Mouse (Mus musculus): ENCODE results near the gene Camk2g.

Camk2g gene

DNA sequence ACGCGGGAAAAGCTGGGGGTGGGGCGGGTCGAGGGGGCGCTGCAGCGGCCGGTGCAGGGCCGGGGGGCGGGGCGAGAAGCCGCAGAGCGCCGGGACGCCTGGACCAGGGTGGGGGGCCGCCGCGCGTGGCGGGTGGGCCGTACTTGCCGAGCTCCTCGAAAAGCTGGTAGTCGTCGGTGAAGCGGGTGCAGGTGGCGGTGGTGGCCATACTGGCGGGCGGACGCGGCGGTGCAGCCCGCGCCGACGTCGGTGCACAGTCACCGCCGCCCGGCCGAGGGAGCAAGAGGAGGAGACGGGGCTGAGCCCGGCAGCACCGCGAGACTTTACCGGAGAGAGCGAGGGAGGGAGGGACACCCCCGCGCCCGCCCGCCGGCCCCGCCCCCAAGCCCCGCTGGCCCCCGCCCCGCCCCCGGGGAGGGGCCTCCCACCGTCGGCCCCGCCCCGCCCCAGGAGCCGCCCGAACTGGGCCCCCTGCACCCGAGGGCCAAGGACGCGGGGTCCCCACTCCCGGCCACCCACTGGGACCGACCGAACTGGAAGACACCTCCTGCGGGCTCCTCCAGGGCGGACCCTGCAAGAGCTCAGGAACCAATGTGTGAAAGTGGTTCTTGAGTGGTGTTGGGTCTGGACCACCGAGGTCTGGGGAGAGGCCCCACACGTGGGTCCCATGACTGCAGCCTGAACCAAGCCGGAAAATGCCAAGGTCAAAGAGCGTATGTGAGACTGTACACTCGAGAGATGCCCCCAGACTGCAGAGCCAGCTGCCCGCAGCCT is at the start of gene Camk2g:
Gene Camk2g (minus strand): TSS at position 331 of the 774 bp plus-strand sequence.
- peak; percentile 88 for DNase-seq (ENCODE audit: low read depth)

DNA sequence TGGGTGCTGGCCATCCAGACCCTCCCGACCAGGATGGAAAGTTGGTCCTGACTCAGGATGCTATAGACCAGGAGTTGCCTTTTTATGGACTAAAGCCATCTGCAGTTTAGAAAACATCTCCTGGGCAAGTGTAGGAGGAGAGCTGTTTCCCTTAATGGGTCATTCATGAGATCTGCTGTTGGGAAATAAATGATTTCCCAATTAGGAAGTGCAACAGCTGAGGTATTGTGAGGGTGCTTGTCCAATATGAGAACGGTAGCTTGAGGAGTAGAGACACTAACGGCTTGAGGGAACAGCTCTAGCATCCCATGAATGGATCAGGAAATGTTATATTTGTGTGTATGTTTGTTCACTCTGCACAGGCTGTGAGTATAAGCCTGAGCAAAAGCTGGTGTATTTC is 48.7 kb upstream of the Camk2g start:
- DNase-seq (ENCODE audit: low read depth), result no peak

DNA sequence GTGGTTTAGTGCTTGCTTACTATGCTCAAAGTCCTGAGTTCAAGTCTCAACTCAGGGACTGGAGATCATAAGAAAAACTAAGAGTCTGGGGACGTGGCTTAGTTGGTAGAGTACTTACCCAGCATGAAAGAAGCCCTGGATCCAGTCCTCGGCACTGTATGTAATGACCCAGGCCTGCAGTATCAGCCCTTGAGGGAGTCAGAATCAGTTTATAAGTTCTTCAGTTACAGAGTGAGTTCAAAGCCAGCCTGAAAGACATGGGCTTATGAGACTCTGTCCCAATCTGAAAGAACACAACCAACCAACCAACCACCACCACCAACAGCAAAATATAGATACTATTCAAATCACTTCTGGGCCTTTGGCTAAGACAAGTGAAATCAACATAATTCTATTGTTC is 47.6 kb upstream of the Camk2g start:
- no peak for DNase-seq (ENCODE audit: low read depth)

DNA sequence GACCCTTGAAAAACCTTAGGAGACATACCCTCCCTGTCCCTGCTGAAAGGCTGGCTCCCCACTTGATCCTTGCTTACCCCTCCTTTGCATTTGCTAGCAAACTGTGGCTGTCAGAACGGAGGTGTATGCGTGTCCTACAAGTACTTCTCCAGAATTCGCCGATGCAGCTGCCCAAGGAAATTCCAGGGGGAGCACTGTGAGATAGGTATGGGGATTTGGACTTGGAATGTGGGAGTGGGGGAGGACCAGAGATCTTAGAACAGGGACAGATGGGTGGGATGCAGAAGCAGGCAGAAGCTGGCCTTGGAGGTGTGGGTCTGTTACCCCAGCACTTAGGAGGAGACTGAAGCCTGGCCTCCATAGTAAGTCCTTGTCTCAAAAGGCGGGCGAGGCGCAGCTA is 43.8 kb upstream of the Camk2g start:
- DNase-seq (ENCODE audit: low read depth), result no peak

DNA sequence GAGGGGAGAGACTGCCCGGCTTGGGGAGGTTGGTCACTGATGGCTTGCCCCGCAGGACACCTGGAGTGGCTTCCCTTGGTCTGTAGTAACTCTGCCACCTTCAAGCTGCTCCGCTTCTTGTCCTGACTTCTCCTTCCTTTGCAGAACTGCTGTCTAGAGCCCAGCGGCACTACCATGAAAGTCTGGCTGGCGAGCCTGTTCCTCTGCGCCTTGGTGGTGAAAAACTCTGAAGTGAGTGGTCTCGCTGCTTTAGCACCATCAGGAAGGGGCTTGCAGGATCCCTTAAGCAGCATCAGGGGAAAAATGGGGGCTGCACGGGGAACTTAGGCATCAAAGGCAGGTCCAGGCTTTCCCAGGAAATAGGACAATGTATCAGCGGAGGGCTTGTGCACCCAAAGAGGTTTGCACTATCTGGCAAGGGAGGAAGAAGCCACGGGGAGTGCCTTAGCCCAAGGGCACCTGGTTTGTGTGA is 43.1 kb upstream of the Camk2g start:
- DNase-seq (ENCODE audit: low read depth), result no peak

DNA sequence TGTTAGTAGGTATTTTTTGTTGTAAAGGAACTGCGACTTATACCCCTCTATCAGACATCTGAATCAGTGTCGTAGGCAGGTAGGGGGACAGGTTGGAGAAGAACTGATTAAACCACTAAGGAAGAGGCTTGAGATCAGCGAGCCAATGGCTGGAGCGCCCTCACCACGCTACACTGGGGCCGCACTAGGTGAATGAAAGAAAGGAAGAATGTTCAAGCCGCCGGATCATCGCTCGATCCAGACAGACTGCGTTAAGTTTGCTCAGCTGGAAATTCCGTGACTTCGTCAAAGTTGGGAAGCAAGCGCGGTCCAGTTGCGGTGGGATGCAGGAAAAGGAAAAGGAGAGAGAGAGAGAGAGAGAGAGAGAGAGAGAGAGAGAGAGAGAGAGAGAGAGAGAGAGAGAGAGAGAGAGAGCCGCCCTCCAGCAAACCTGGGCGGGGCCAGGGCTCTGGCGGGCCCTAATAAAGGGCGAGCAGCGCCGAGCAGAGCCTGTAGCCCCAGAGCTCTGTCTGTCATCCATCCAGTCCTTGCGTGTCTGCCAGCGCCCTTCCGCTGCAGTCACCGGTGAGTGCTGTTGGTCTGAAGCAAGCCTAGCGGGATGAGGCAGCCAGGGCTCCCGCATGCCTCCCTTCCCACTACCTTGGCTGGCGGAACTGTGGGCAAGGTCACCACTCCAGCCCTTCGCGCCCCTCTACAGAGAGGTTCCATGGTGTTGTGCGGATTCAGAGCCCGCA is 42.5 kb upstream of the Camk2g start, which contains the start of gene Plau:
Gene Plau (plus strand): TSS at position 490 of the 734 bp plus-strand sequence.
- peak; percentile 56 for DNase-seq (ENCODE audit: low read depth)

DNA sequence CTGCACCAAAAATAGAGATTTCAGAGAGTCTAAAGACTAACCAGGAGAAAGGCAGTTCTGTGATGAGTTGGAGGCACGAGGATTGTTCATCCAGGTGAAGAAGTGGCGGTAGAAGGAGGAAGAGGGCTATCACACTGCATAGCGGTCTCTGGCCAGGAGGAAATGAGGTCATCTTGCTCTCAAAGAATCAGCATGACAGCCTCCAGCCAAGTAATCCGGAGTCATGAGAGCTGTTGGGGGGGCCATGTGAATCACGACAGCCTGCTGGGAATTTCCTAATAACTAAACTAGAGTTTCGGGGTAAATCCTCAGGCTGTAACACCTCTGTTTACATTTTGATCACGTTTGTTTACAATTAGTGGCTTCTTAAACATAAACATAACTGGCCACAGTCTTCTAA is 40.2 kb upstream of the Camk2g start:
- no peak for DNase-seq (ENCODE audit: low read depth)

DNA sequence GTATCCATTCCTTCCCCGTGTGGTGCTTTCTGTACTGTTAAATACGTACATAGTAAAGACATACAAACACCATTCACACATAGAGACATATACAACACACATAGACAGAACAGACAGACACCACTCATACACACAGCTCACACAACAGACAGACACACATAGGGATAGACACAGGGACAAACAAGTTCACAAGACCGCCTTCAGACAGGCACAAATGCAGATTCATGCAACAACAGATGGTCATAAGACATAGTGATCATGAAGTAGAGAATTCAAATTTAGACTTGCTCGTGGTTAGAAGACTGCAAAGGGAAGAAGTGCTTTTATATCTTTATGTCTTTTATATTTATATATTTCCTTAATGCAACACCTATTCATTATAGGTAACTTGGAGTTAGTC is 39.6 kb upstream of the Camk2g start:
- no peak for DNase-seq (ENCODE audit: low read depth)

DNA sequence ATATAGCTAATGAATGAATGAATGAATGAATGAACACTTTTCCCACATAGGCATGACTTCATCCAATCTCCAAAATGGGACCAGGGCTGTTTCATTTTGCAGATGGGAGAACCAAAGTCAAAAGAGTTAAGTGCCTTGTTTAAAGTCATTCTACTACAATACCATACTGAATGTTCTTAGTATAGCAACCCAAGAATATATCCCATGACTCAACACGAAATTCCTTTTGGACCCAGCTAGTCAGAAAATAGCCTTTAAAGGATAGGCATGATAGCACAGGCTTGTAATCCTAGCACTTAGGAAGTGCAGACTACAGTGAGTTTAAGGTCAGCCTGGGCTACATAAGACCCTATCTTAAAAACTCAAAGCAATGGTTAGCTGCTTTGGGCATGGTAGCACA is 38.0 kb upstream of the Camk2g start:
- no peak for DNase-seq (ENCODE audit: low read depth)

DNA sequence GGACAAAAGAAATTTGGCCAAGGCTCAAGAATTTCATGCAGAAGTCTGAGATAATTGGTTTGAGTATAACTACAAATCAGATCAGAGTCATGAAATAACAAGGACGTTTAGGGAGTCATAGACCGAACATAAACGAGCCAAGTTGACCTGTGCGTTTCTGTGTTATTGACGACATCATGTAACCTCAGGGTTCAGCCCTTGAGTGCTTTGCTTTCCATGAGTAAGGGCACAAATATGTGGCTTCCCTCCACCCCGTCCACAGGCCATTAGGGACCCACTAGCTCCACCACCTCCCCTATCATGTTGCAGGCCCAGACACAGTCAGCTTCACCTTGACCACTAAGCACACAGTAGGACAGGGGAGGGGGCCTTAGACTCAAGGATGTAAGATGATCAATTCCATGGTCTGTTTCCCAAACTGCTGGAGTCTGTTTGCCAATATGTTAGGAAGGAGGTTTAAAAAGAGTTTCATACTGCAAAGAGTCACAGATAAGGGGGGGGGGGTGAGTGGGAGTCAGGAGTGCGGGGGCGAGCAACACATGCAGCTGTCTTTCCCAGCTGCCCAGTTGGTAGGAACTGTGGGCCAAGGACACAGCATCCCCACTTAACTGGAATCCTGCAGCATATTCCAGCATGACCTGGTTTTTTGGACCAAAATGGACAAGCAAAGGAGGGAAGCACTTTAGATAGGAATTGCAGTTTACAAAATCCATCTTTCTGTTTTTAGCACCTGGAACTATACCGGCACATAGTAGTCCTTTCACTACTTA is 37.4 kb upstream of the Camk2g start:
- DNase-seq (ENCODE audit: low read depth), result no peak

DNA sequence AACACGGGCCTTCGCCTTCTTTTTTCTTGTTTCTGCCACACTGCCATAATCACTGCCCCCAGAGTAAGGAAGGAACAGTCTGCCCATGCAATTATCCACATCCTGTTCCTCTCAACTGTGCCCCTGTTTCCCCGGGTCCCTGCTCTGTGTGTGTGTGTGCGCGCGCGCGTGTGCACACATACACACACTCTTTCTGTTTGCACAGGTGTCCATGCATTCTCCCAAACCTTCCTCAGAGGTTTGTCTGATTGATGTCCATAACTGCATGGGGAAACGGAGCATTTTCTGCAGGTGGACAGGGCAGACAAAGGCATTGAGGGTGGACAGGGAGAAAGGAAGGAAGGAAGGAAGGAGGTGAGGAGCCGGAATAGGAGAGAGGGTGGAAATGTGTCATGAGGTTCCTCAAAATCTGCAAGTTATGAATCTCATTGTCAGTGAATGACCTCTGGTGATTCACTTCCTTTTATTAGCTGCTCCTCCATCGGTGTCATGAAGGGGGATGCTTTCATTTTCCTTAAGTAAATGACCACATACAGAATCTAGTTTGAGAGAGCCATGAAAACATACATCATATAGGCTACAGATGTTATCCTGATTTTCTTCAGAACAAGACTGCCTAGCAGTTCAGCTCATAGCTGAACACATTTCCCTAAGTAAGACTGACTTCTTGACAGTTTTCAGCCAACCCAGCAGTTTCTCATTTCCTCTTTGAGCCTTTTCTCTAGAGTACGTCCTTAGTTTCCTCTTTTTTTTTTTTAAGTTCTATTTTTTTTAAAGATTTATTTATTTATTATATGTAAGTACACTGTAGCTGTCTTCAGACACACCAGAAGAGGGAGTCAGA is 35.9 kb upstream of the Camk2g start:
- no peak for DNase-seq (ENCODE audit: low read depth)

DNA sequence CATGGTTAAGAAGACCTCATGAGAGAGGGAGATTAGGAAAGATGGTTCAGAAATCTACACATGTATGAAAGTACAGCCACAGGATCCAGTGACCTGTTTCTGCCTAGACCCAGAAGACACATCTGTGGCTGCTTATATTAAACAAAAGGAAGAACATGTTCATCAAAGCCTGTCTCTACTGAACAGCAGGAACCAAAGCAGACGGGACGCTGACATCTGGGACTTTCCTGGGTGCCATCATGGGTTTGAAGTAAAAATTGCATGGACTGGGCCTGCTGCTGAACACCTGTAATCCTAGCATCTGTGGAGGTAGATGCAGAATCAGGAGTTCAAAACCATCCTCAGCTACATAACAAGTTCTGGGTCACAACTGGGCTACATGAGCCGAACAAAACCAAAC is 34.6 kb upstream of the Camk2g start:
- peak; percentile 43 for DNase-seq (ENCODE audit: low read depth)

DNA sequence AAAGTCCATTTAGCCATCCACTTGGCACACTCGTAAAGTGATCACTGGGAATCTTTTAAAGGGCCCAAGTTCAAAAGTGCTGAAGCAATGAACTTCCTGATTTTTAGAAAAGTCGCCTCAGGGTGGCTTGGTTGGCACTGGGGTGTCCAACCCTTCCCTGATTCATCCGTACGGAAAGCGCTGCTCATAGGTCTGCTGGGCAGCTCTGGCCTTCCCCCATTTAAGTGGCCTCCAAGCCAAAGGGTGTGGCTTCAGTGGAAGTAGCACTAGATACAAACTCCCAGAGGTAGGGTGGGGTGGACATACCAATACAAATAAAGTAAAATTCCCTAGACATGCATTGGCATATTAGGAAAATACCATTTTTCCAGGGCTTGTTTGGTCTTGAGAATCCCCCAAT is 33.6 kb upstream of the Camk2g start:
- no peak for DNase-seq (ENCODE audit: low read depth)

DNA sequence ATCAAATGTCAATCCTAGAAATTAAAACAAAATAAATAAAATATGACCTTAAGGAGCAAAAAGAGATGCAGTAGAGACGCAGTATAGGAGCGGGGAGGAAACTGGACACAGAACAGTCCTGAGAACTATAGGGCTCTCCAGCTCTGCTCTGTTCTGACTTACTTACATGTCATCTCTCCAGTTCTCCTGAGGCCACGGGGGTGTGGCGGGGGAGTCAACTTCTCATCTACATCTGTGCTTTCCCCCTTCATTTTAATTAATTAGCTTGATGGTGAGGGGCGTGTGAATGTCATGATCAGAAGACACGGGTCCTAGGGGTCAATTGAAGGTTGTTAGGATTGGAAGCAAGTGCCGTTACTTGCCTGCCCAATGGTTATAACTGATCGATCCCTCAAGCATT is 33.2 kb upstream of the Camk2g start:
- DNase-seq (ENCODE audit: low read depth), result no peak

DNA sequence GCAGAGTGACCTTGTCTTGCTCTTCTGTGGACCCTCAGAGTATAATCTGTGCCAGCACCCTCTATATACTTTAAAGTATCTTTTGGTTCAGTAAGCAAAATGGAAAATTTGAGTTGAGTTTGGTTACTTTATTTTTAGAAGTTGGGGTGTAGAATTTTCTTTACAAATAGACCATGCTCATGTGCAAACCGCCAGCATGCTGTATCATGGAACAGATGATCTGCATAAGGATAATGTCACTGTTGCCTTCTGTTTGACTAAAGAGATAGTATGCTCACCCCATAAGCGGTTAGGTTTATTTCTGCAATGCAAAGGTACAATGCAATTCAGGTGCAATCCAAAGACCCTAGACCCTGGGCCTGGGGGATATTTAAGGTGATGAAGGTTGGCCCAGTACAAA is 31.6 kb upstream of the Camk2g start:
- DNase-seq (ENCODE audit: low read depth), result no peak

DNA sequence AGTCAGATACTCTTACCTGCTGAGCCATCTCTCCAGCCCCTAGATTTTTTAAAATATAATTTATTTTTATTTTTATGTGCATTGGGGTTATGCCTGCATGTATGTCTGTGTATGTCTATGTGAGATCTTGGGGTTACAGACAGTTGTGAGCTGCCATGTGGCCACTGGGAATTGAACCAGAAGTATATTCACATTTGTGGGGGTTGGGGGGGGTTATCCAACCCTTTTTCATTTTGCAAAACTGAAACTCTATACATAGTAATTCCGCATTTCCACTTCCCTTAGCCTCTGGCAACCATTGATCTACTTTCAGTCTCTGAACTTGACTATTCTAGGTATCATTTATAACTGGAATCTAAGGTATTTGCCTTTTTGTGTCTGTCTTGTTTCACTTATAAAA is 30.6 kb upstream of the Camk2g start:
- DNase-seq (ENCODE audit: low read depth), result no peak

DNA sequence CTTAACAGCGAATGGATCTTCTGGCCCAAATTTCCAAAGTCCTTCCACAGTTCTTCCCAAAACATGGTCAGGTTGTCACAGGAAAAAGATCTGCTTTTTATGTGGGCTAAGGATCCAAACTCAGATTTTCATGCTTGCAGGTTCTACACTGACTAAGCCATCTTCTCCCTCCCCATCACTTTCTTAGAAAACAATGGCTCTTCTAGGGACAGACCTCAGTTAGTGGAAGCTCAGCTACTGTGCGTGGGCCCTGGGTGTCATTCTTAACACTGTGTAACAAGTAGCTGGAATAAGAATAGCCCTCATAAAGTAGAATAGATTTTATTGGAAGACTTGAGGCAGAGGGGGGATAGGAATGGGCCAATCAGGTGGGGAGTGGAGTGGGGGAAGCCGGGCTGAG is 21.6 kb upstream of the Camk2g start:
- DNase-seq (ENCODE audit: low read depth), result no peak

DNA sequence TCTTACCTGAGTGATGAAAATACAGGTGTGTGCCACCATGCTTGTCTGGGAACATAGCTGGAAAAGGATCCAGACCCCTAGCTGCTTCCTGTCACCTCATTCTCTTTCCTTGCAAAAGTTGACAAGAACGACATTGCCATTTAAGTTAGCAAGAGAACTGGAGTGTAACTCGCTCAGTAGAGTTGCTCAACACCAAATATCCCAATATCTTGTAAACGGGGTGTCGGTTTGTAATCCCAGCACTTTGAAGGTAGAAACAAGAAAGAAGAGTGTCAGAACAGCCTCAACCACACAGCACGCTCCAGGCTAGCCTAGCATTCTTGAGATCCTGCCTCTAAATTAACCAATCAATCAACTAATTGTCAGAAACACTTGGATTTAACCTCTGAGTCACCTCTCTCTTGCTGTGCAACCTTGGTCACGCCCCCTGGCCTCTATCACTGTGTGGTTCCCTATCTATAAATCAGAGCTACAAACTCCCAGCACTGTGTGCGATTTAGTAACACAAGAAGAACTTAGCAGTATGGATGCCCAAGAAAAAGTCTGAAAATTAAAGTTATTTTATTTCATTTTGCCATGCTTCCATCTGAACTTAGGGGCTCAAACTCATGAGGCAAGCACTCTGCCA is 18.0 kb upstream of the Camk2g start:
- no peak for DNase-seq (ENCODE audit: low read depth)

DNA sequence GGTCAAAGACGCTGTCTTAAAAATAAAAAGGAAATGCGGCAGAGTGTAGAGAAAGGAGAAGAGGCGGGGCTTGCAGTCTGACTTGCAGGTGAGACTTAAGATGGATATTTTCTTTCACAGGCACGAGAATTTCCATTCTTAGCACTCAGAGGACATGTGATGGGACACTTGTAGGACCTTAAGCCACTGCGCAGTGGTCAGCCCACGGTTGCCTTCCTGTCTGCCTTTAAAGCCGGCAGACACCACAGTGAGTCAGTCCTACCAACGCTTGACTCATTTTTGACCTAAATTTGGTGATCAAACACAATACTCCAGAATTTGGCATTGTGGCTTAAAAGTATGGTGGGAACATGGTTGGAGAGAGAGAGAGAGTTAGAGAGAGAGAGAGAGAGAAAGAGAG is 17.3 kb upstream of the Camk2g start:
- DNase-seq (ENCODE audit: low read depth), result no peak

DNA sequence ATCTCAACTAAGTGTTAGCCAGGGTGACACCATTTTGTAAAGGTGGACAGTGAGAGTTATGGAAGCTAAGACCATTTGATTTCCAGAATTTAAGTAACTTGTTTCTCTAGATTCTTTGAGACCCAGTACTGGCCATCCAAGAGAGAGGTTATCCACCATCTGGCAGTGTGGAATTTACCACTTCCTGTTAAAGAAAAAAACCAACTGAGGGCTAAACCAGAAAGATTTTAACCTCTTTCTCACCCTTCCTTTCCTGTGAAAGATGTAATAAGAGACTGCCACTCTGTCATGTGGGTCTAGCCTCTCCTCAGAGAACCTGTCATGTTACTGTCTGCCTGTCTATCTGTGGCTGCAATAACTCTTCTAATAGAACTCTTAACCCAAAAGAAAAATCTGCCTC is 15.9 kb upstream of the Camk2g start:
- DNase-seq (ENCODE audit: low read depth), result no peak

DNA sequence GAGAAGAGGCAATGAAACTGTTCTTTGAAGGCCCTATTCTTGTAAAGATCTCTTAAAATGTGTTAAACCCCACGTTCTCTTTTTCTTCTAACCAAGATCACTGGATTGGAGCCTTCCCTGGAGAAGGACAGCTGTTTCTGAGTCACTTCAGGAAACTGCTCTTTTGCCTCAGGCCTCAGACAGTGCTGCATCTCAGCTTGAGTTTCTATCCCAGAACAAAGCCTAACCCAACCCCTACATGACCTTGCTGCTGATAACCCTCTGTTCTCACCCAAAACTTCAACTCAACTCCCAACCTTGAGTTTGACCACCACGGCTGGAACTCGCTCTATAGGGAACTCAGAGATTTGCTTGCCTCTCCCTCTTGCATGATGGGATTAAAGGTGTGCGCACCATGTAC is 15.5 kb upstream of the Camk2g start:
- no peak for DNase-seq (ENCODE audit: low read depth)

Measured in naive thymus-derived CD4-positive, alpha-beta T cell, adult 2 months (primary cell).